Mouse (Mus musculus): ENCODE measurements around the gene Endou. TPM values are rescaled to one million over a fixed set of nuclear protein-coding genes. Genes with fewer than 3 reads are reported as not detected.
"Not testable (repeated sequence)": the region's sequence is repeated elsewhere in the genome, so short reads cannot be mapped to it uniquely, and the experiment has no call there.

The Endou gene
- polyA plus RNA-seq, 1 experiment from 2014 or later = 0.26 TPM

DNA sequence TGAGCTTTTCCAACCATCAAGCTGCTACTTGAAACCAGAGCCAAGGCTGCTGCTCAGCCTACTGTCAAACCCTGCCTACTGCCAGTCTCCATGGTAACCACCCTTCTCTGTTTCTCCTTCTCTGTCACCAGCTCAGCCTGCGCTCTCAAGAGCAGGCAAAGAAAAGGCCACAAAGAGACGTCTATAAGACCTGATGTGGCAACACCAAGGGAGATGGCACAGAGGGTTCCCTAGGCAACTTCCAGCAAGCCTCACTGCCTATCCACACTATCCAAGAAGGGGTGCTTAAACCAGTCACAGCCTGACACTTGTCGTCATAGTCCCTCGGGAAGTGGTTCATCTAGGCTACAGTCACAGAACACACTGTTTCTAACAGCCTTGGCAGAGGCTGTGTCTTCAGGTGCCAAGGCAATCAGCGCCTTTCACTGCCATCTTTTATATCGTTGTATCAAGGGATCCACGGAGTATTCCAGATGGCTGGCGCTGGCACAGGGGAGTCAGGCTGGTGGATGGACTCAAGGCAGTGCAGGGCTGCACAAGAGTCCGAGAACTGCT is 58.9 kb downstream of the Endou start:
- 40% methylated on average over 9 of the region's 9 CpGs for WGBS
- no peaks in the 10 kb centered on the region for H3K9me3 ChIP-seq (replicated peaks)
- peaks cover 36% of the 10 kb centered on the region for H3K36me3 ChIP-seq (ENCODE audit: poor library complexity, severe bottlenecking)
- peak; percentile 92 for ATAC-seq
- H3K4me3 ChIP-seq = no peak overlapping the region
- H3K27ac ChIP-seq = peak overlapping the region; percentile 91
- peak overlapping the region; percentile 12; the same call in 1 of the 2 replicates for H3K9ac ChIP-seq
- H3K4me1 ChIP-seq = peaks cover 27% of the 10 kb centered on the region
- peak overlapping the region; percentile 24 for H3K4me2 ChIP-seq
- H3K27me3 ChIP-seq = no peaks in the 10 kb centered on the region

DNA sequence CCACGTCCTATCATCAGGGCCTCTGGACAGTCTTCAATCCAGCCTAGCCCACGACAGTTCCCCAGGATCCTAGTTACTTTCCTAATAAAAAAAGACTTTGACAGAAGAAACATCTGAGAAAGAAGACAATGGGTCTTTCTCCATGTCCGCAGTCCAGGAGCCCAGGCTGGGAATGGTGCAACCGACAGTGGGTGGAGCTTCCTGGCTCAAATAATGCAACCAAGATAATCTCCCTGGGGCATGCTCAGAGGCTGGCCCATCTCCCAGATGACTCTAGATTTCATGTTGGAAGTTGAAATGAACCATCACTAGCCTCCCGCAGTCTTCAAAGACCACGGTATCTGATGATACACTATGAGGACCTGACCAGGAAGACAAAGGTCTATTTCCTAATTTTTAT is 60.6 kb downstream of the Endou start:
- no peak overlapping the region for H3K9ac ChIP-seq
- H3K4me3 ChIP-seq = no peak overlapping the region
- peaks cover 18% of the 10 kb centered on the region for H3K36me3 ChIP-seq (ENCODE audit: poor library complexity, severe bottlenecking)
- H3K4me1 ChIP-seq = peaks cover 27% of the 10 kb centered on the region
- H3K27ac ChIP-seq = no peak overlapping the region
- no peak for ATAC-seq
- WGBS = 76% methylated on average over 6 of the region's 6 CpGs
- H3K9me3 ChIP-seq (replicated peaks) = no peaks in the 10 kb centered on the region
- H3K4me2 ChIP-seq = no peak overlapping the region
- H3K27me3 ChIP-seq = no peaks in the 10 kb centered on the region

DNA sequence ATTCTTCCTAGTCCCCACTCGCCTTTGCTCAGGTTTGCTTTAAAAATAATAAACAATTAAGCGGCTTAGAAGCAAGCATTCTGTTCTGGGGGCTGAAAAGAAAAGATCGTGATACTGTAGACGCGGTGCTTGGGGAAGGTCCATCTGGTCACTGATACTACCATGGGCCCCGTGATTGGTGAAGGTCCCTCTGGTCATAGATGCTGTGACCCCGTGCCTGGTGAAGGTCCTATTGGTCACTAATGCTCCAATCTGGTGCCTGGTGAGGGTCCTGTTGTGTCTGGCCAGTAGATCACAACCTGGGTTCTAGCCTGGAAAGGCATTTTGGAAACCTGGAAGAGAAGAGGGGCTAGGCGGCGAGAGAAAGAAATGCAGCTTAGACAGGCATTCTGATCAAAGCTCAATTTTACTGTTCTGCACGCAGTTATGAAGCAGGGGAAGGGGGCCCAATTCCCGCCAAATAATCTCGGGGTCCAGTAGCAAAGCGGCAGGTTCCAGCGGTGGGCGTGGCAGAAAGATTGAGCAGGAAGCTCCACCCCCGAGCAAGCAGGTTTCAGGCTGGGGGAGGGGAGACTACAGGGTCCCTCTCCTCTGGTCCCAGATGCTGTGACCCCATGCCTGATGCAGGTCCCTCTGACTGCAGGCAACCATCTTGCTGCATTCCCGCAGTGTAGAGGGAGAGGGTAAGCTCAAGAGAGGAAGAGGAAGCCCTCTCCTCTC is 62.8 kb downstream of the Endou start:
- not testable (repeated sequence) for ATAC-seq; H3K9ac ChIP-seq; H3K9me3 ChIP-seq (replicated peaks); H3K4me3 ChIP-seq; H3K27ac ChIP-seq; H3K36me3 ChIP-seq (ENCODE audit: poor library complexity, severe bottlenecking); H3K4me2 ChIP-seq; H3K27me3 ChIP-seq
- 72% methylated on average over 16 of the region's 17 CpGs for WGBS
- peaks cover 23% of the 10 kb centered on the region for H3K4me1 ChIP-seq

DNA sequence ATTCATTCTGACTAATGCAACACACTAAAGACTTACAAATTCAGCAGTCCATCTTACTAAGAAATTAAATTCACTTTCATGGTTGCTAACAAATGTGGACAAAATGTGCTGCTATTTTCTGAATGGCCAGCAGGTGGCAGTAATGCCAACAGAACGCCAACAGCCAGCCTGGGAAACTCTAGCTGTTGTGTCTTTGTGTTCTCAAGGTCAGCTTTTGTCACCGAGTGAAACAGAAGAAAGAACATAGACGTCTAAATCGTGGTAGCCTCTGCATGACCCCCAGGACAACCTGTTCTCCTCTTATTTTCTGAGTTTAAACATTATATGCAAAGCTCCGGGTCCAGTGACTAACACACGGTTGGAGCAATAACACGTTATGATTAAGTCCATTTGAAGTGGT is 63.7 kb downstream of the Endou start:
- H3K4me3 ChIP-seq = no peak overlapping the region
- 23% methylated on average over 7 of the region's 7 CpGs for WGBS
- no peaks in the 10 kb centered on the region for H3K36me3 ChIP-seq (ENCODE audit: poor library complexity, severe bottlenecking)
- no peaks in the 10 kb centered on the region for H3K27me3 ChIP-seq
- H3K27ac ChIP-seq = peak overlapping the region; percentile 22; the same call in 1 of the 2 replicates
- no peak overlapping the region for H3K9ac ChIP-seq
- H3K9me3 ChIP-seq (replicated peaks) = no peaks in the 10 kb centered on the region
- no peak for ATAC-seq
- peak overlapping the region; percentile 33 for H3K4me2 ChIP-seq
- peaks cover 14% of the 10 kb centered on the region for H3K4me1 ChIP-seq

DNA sequence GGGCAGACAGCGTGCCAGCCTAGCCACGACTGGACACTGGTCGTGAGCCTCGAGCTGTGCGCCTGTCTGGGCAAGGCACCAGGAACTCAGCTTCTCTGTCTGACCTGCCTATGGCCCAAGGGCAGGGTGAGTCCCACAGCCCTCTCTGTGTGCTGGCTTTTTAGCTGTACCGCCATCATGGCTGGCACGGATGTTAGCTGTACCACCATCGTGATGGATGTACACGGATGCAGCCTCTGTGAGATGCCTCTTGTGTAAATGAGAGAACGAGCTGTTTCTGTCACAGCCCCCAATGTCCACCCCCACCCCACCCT is 64.7 kb downstream of the Endou start:
- ATAC-seq = no peak
- Histone ChIP-seq H3K4me3 (no peak overlapping the region), H3K27ac (no peak overlapping the region), H3K36me3 (ENCODE audit: poor library complexity, severe bottlenecking) (no peaks in the 10 kb centered on the region), H3K27me3 (no peaks in the 10 kb centered on the region), H3K4me1 (peaks cover 4% of the 10 kb centered on the region), H3K9me3 (replicated peaks) (no peaks in the 10 kb centered on the region), H3K4me2 (no peak overlapping the region), H3K9ac (no peak overlapping the region)
- WGBS = 93% methylated on average over 10 of the region's 10 CpGs

DNA sequence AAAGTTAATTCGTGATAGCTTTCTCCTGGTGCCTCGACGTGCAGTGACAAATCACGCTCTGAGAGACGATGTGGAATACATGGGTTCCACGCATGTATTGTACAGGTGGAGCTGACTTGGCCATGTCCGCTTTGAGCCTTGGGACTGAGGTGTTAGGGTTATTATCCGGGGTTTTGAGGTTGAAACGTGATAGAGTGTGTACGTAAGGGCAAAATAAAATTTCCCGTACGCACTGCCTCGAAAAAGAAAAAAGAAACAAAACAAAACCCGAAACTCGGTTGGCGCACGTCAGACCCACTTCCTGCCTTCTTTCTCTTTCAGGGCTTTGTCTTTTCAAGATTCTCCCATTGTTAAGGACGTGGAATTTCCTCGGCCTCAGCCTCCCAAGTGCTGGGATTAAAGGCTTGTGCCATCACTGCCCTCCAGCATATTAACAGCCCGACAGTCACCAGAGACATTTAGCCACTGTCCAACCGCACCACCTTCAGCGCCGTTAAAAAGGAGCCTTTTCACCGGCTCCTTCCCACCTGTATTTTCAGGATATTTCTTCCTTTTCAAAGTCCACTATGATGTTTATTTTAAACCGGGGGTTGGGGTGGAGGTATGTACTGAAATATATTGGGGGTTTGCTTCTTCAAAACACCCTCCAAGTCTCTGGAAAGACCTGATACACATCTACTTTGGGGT is 65.2 kb downstream of the Endou start:
- Histone ChIP-seq H3K27me3 (no peaks in the 10 kb centered on the region), H3K4me3 (no peak overlapping the region), H3K9me3 (replicated peaks) (no peaks in the 10 kb centered on the region), H3K9ac (no peak overlapping the region), H3K27ac (no peak overlapping the region), H3K4me2 (no peak overlapping the region), H3K36me3 (ENCODE audit: poor library complexity, severe bottlenecking) (no peaks in the 10 kb centered on the region), H3K4me1 (peaks cover 3% of the 10 kb centered on the region; the same call in 1 of the 2 replicates)
- no peak for ATAC-seq
- 74% methylated on average over 25 of the region's 25 CpGs for WGBS

DNA sequence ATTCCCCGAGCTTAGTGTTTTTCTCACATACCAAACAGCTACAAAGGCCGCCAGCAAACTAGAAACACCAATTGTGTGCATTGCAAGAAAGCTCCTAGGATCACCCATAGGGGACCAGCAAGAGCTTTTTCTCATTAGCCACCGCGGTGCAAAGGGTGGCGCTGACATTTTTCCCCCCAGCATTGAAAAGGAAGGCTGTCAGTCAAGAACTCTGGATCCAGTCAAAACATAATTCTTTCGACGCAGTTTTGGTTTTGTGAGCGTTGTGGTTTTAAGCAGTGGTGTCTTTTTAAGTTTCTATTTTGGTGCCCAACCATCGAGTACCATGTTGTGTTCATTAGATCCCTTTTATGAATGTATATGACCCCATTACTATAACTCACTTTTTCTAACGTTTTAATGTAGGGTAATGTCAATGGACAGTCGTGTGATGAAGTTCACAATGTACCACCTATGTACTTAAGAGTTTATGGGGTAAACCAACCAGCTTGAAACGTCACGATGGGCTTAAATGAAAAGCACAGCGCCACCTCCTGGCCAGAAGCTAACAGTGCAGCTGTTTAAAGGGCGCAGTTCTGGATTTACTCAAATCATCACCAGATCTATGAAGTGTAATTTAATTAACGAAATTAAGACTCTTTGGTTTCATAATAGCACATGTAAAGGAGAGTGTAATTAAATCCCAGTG is 66.0 kb downstream of the Endou start:
- no peak for ATAC-seq
- Histone ChIP-seq H3K27ac (no peak overlapping the region), H3K4me2 (no peak overlapping the region), H3K27me3 (no peaks in the 10 kb centered on the region), H3K4me1 (peaks cover 3% of the 10 kb centered on the region; the same call in 1 of the 2 replicates), H3K9ac (no peak overlapping the region), H3K36me3 (ENCODE audit: poor library complexity, severe bottlenecking) (no peaks in the 10 kb centered on the region), H3K9me3 (replicated peaks) (no peaks in the 10 kb centered on the region), H3K4me3 (no peak overlapping the region)
- 61% methylated on average over 16 of the region's 16 CpGs for WGBS

DNA sequence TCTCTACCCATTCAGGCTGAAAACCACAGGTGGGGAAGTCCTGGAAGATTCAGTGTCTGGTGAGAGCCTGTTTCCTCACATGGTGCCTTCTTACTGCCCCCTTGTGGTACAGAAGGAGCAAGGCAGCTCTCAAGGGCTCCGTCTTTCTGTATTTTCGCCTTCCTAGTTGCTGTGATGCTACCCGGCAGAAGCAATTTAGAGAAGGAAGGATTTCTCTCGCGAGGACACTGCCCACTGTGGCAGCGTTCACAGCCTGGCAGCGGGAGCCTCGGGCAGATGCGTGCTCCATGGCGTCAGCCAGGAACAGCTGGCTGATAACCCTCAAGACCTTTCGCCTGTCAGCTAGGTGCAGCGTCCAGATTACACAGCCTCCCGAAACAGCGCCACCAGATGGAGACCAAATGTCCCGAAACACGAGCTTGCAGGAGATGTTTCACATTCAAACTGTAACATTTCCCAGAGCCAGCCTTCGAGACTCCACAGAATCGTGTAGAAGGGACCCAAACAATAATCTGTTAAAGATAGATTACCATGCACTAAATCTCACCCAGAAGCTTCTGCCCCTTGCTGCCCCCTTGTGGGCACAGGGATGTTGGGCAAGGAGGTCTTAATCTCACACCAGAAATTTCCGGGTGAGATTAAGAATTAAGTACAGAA is 67.3 kb downstream of the Endou start:
- no peaks in the 10 kb centered on the region for H3K9me3 ChIP-seq (replicated peaks)
- H3K4me3 ChIP-seq = peak overlapping the region; percentile 45
- H3K4me2 ChIP-seq = peak overlapping the region; percentile 81
- H3K27me3 ChIP-seq = no peaks in the 10 kb centered on the region
- peak; percentile 72 for ATAC-seq
- 8% methylated on average over 19 of the region's 19 CpGs for WGBS
- no peaks in the 10 kb centered on the region for H3K36me3 ChIP-seq (ENCODE audit: poor library complexity, severe bottlenecking)
- peak overlapping the region; percentile 61 for H3K27ac ChIP-seq
- peaks cover 3% of the 10 kb centered on the region; the same call in 1 of the 2 replicates for H3K4me1 ChIP-seq
- peak overlapping the region; percentile 72 for H3K9ac ChIP-seq

Other genes starting within 250 kb of the Endou start
- 30.1 and 32.7 TPM in 2 replicates for gene Rpap3, start 25.5 kb downstream of the Endou start, polyA plus RNA-seq (2015; fragmentation: Nextera tagmentation; extraction: Ambion mirVana)
- gene Rapgef3, start 36.6 kb upstream of the Endou start, polyA plus RNA-seq (2015; fragmentation: Nextera tagmentation; extraction: Ambion mirVana) = 6.7 and 7.8 TPM in 2 replicates
- 44.1 and 45.2 TPM in 2 replicates for gene Slc48a1, start 47.2 kb upstream of the Endou start, polyA plus RNA-seq (2015; fragmentation: Nextera tagmentation; extraction: Ambion mirVana)
- 20.3 and 23.3 TPM in 2 replicates for gene Hdac7, start 113.2 kb upstream of the Endou start, polyA plus RNA-seq (2015; fragmentation: Nextera tagmentation; extraction: Ambion mirVana)
- gene Vdr, start 179.3 kb upstream of the Endou start, polyA plus RNA-seq (2015; fragmentation: Nextera tagmentation; extraction: Ambion mirVana) = 0.05 TPM in 1 of 2 replicates, not detected in the other
- 46.9 and 56.2 TPM in 2 replicates for gene Tmem106c, start 232.9 kb upstream of the Endou start, polyA plus RNA-seq (2015; fragmentation: Nextera tagmentation; extraction: Ambion mirVana)